Mouse (Mus musculus) ES-E14 (cell line): Measurements from ENCODE around the gene Ttc23l. TPM values are rescaled to one million over a fixed set of nuclear protein-coding genes. Genes with fewer than 3 reads are reported as not detected.
A peak's percentile ranks its signal among the peaks of the same experiment; 100 is the strongest.

ENCODE experiments used
- DNase-seq: peaks from one replicate; pipeline ENCODE4 v3.0.0-alpha.2; 2013; ENCODE audit warnings: low read depth, low spot score
- H3K27ac ChIP-seq: 2 replicates; pipeline ENCODE4 v1.5.1; 2012; ENCODE audit warnings: low read depth, mild to moderate bottlenecking, low read length, moderate library complexity, mixed read lengths; ENCODE audit not compliant: poor library complexity, insufficient read depth, severe bottlenecking
- H3K36me3 ChIP-seq: 2 replicates; pipeline ENCODE4 v1.6.1; 2012; ENCODE audit warnings: mild to moderate bottlenecking, low read length, moderate library complexity, mixed read lengths; ENCODE audit not compliant: control insufficient read depth, poor library complexity, insufficient read depth, severe bottlenecking
- H3K4me1 ChIP-seq, 2 experiments: fragments of 150-350 bp in 1 of 2; sonication (generic) in 1 of 2; 2 replicates each; pipeline ENCODE4 v1.6.1; 2012; ENCODE audit warnings: low read length in 2 of 2, mild to moderate bottlenecking in 1 of 2, mixed read lengths in 1 of 2; ENCODE audit not compliant: control insufficient read depth in 2 of 2, insufficient read depth in 2 of 2, poor library complexity in 1 of 2
- H3K4me3 ChIP-seq, 2 experiments: fragments of 150-350 bp in 1 of 2; sonication (generic) in 1 of 2; 2 replicates each; pipeline ENCODE4 v1.5.1; 2012; ENCODE audit warnings: low read length in 2 of 2, low read depth in 1 of 2, mild to moderate bottlenecking in 1 of 2, mixed read lengths in 1 of 2; ENCODE audit not compliant: insufficient read depth in 1 of 2, poor library complexity in 1 of 2, severe bottlenecking in 1 of 2
- H3K9ac ChIP-seq: 2 replicates; pipeline ENCODE4 v1.6.1; 2012; ENCODE audit warnings: low read depth, mild to moderate bottlenecking, low read length, mixed read lengths; ENCODE audit not compliant: poor library complexity, insufficient read depth, severe bottlenecking
- H3K9me3 ChIP-seq: fragments of 150-350 bp; sonication (generic); 2 replicates; pipeline ENCODE4 v1.6.1; 2012; ENCODE audit warnings: low read depth, mild to moderate bottlenecking, low read length; ENCODE audit not compliant: control insufficient read depth, insufficient read depth
- CHD2 ChIP-seq: IDR thresholded peaks from 2 replicates; pipeline ENCODE4 v1.6.1; 2014; ENCODE audit warnings: mild to moderate bottlenecking, low read depth, low read length, inconsistent platforms
- HCFC1 ChIP-seq: IDR thresholded peaks from 2 replicates; pipeline ENCODE4 v1.6.1; 2012; ENCODE audit warnings: low read length, inconsistent platforms, borderline replicate concordance; ENCODE audit not compliant: insufficient read depth
- MAFK ChIP-seq: IDR thresholded peaks from 2 replicates; pipeline ENCODE4 v1.6.1; 2014; ENCODE audit warnings: mild to moderate bottlenecking, low read depth, low read length, inconsistent platforms; ENCODE audit not compliant: insufficient read depth
- ZC3H11A ChIP-seq: IDR thresholded peaks from 2 replicates; pipeline ENCODE4 v1.6.1; 2012; ENCODE audit warnings: low read depth, mild to moderate bottlenecking, inconsistent platforms, low read length, borderline replicate concordance
- ZNF384 ChIP-seq: IDR thresholded peaks from 2 replicates; pipeline ENCODE4 v1.6.1; 2012; ENCODE audit warnings: low read depth, low read length, inconsistent platforms
- in situ Hi-C, 2 experiments: fragments of 600-800 bp; cut with MboI; formaldehyde crosslinking; loops; one replicate each; pipeline ENCODE4 v1.15.1; 2025; ENCODE audit warnings: low sequenced_read_pairs in 2 of 2, inconsistent platforms in 1 of 2; ENCODE audit not compliant: unreplicated experiment in 2 of 2
- total RNA-seq: library from RNA; depleted of rRNA; stranded (reverse); fragments of 300-350 nt; gene quantifications from 2 replicates; pipeline ENCODE4 v1.2.3, GENCODE M21; 2012; rRNA removed

The Ttc23l gene
- not detected in 2 replicates for total RNA-seq

DNA sequence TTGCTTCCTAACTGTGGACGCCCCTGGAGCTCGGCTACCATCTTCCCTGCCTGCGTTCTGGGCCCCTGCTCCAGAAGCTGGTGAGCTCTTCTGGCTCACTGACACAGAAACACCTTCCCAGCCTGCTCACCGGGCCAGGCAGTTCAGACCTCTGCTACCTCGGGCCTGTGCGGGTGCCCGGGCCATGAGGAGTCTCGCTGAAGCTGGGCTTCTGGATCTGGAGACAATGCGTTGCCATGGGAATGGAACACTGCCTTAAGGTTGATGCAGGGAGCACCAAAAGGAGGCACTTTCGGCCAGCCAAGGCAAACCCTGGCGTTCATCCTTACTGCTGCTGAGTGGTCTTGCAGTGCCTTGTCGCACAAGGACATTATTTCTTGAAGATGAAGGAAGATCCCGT lies at the start of gene Ttc23l:
TSS of gene Ttc23l (minus strand) at position 204 of the 400 bp plus-strand sequence.
- H3K9ac ChIP-seq, result no peak within 1 kb of the TSS
- TF ChIP-seq ZC3H11A (no peak), HCFC1 (no peak), CHD2 (no peak), MAFK (no peak), ZNF384 (no peak)
- H3K4me3 ChIP-seq, result no peak within 1 kb of the TSS
- in situ Hi-C loops, result no loop called here
- no peak for DNase-seq
- no peaks in the 10 kb centered on the region for H3K9me3 ChIP-seq
- no peaks in the 10 kb centered on the region for H3K36me3 ChIP-seq
- peaks cover 0 to 3% of the 10 kb centered on the region in 2 experiments; a peak in 1 of 4 replicates for H3K4me1 ChIP-seq
- 0 out of 2 replicates have a peak within 1 kb of the TSS, but pooled peaks have one; percentile 19 for H3K27ac ChIP-seq

DNA sequence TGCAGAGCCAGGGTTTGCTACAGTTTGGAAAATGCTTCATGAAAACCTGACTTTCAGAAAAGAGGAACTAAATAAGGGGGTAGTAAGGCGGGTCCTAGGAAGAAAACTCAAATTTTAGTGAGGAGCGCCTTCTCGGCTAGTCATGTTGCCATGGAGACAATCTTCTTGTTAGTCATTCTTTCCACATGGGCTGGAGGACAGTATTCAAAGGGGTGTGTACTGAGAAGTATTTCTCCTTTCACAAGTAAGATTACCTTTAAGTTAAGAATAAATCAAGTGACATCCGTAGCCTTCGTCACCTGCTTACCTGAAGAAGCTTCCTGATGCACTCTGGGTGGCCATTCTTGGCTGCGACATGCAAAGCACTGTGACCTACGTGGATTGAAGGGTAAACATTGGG lies 40.9 kb upstream of the Ttc23l start:
- in situ Hi-C loops, result no loop called here
- H3K9me3 ChIP-seq, result no peaks in the 10 kb centered on the region
- no peak for DNase-seq

DNA sequence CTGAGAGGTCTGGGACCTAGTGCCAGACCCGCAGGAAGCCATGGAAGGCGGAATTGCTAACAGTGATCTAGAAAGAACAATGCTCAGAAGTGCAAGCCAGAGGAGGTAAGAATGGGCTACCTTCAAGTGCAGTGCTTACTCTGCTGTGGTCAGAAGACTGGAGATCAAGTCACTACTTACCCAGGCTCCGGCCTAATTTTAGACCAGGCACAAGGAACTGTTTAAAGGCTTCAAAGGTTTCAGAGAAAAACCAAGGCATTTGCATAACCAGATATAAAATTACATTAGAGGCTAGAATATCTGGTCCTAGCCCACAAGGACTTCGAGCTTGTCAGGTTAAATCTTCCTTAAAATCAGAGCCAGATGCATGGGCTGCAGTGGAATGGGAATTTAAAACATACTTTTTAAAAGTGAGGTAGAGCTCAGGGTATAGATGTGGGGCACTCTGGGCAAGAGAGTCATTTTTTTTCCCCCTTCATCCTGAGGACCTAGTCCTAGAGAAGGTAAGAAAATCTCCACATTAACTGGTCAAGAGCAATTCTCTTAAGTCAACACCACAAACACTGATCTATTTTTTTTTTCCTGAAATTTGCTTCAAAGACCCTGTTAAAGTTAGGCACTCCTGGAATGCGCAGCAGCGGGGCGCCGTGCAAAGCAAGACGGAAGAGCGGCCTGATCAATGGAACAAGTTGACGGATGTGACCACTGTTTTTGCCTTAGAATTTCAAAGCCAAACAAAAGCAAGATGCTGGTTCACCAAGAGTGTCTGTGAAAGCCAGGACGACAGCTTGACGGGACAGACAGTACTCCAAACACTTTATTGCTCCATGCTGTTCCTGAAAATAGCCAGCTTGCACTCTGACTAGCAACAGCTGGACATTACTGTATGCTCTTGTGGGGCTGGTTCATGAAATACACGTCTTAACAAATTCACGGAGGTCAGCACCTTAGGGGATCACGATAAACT lies 40.1 kb upstream of the Ttc23l start:
- Histone ChIP-seq H3K9ac (no peak overlapping the region), H3K4me1 (peaks cover 12 to 26% of the 10 kb centered on the region in 2 experiments; a peak in 3 of 4 replicates), H3K4me3 (no peak overlapping the region), H3K36me3 (peaks cover 2% of the 10 kb centered on the region; the same call in 1 of the 2 replicates), H3K9me3 (no peaks in the 10 kb centered on the region), H3K27ac (no peak overlapping the region)
- no peak for TF ChIP-seq CHD2
- TF ChIP-seq ZNF384, result peak; percentile 42; the same call in 1 of the 2 replicates
- DNase-seq, result no peak
- in situ Hi-C loops, result no loop called here

More for the DNA sequence above, 40.9 kb upstream of the Ttc23l start:
- Histone ChIP-seq H3K4me3 (no peak overlapping the region), H3K9ac (no peak overlapping the region), H3K36me3 (peaks cover 2% of the 10 kb centered on the region; the same call in 1 of the 2 replicates), H3K4me1 (peaks cover 12 to 26% of the 10 kb centered on the region in 2 experiments; a peak in 3 of 4 replicates), H3K27ac (no peak overlapping the region)
- TF ChIP-seq ZC3H11A, result no peak
- no peak for TF ChIP-seq ZNF384
- no peak for TF ChIP-seq HCFC1
- no peak for TF ChIP-seq CHD2
- TF ChIP-seq MAFK, result no peak

DNA sequence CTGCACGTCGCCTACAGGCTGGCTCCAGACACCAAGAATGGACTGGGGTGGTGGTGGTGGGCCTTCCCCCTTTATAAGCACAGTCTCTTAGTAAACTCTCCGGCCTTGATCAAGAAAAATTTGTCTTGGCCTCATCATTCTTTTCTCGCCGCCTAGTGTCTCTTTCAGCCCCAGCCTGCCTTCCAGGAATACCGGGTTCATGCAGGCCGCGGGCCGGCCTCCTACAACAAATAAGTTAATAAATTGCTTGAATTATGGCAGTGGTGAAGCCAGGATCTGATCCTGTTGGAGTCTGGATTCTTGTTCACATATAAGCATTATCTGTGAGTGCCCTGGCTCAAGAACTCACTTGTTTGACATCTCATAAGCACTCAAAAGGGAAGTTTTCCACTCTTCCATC lies 38.4 kb upstream of the Ttc23l start:
- Histone ChIP-seq H3K36me3 (peaks cover 4% of the 10 kb centered on the region; the same call in 1 of the 2 replicates), H3K27ac (no peak overlapping the region), H3K4me1 (peaks cover 12 to 26% of the 10 kb centered on the region in 2 experiments; a peak in 3 of 4 replicates), H3K9me3 (no peaks in the 10 kb centered on the region), H3K4me3 (no peak overlapping the region), H3K9ac (no peak overlapping the region)
- in situ Hi-C loops, result no loop called here
- DNase-seq, result no peak
- TF ChIP-seq CHD2 (no peak), HCFC1 (no peak), MAFK (no peak)
